Mouse (Mus musculus) hindbrain, embryonic 15.5 days (tissue): ENCODE data around the gene March11. TPM values are rescaled to one million over a fixed set of nuclear protein-coding genes. Genes with fewer than 3 reads are reported as not detected.

Experiments
- ATAC-seq: fragments of 200-750 bp; cut with Nextera tagmentation; 2 replicates; pipeline ENCODE4 v1.8.0; 2017; ENCODE audit warnings: low read depth, moderate number of reproducible peaks, moderate TSS enrichment; ENCODE audit not compliant: low FRiP score
- H3K27ac ChIP-seq: fragments of 300-500 bp; sonication (generic); replicated peaks from 2 replicates; pipeline ENCODE4 v1.5.1; 2015; ENCODE audit warnings: mild to moderate bottlenecking, inconsistent platforms
- H3K27me3 ChIP-seq: fragments of 300-500 bp; sonication (generic); 2 replicates; pipeline ENCODE4 v1.6.1; 2015; ENCODE audit warnings: control low read depth, inconsistent platforms
- H3K36me3 ChIP-seq: fragments of 300-500 bp; sonication (generic); 2 replicates; pipeline ENCODE4 v1.6.1; 2015; ENCODE audit warnings: control low read depth, inconsistent platforms
- H3K4me1 ChIP-seq: fragments of 300-500 bp; sonication (generic); replicated peaks from 2 replicates; pipeline ENCODE4 v1.6.1; 2015; ENCODE audit warnings: control low read depth, inconsistent platforms
- H3K4me2 ChIP-seq: fragments of 300-500 bp; sonication (generic); 2 replicates; pipeline ENCODE4 v1.6.1; 2015; ENCODE audit warnings: moderate library complexity, mild to moderate bottlenecking, inconsistent platforms
- H3K4me3 ChIP-seq: fragments of 300-500 bp; sonication (generic); 2 replicates; pipeline ENCODE4 v1.5.1; 2015; ENCODE audit warnings: mild to moderate bottlenecking, inconsistent platforms
- H3K9ac ChIP-seq: fragments of 300-500 bp; sonication (generic); 2 replicates; pipeline ENCODE4 v1.6.1; 2015; ENCODE audit warnings: inconsistent platforms
- H3K9me3 ChIP-seq: fragments of 300-500 bp; sonication (generic); 2 replicates; pipeline ENCODE4 v1.6.1; 2016; ENCODE audit warnings: control low read depth, inconsistent platforms
- WGBS: fragments of 180-500 bp; shearing (Covaris S2); methylation state at CpG from one replicate; pipeline ENCODE4 v1.1.7; 2015; 5-methylcytosine and 5-hydroxymethylcytosine counted together
- polyA plus RNA-seq: library from polyadenylated mRNA; unstranded; fragments of >200 nt; fragmentation: Nextera tagmentation; extraction: Ambion mirVana; gene quantifications from 2 replicates; pipeline ENCODE4 v1.2.1, GENCODE M21; 2015

Gene March11
- polyA plus RNA-seq, 1 experiment from 2014 or later = 14.7 TPM

GRCm38 (mm10) chr15:26374946-26375345 lies 66.1 kb downstream of the March11 start:
- Histone ChIP-seq H3K27ac (no peak overlapping the region), H3K36me3 (no peaks in the 10 kb centered on the region), H3K27me3 (no peaks in the 10 kb centered on the region), H3K4me2 (no peak overlapping the region), H3K9ac (no peak overlapping the region), H3K4me3 (no peak overlapping the region), H3K9me3 (no peaks in the 10 kb centered on the region), H3K4me1 (no peaks in the 10 kb centered on the region)
- 93% methylated on average over 3 of the region's 3 CpGs for WGBS
- ATAC-seq = no peak

DNA sequence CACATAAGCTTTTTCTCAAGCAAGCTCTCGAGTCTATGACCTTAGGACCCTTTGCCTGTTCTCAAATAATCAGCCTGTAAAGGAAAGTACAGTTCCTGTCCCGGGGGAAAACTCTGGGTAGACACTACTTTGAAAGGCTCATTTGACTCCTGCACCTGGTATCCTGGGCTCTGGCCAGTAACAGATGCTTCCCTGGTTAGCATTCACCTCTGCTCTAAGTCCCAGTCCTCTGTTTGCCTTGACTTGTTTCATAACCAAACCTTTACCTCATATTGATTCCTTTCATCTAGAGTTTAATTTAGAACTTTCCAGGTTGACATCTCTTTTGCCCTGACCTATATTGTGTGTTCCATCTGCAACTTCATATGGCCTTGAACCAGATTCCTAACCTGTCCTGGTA lies 68.5 kb downstream of the March11 start:
- Histone ChIP-seq H3K27me3 (no peaks in the 10 kb centered on the region), H3K36me3 (no peaks in the 10 kb centered on the region), H3K27ac (no peak overlapping the region), H3K9ac (no peak overlapping the region), H3K9me3 (no peaks in the 10 kb centered on the region), H3K4me1 (no peaks in the 10 kb centered on the region), H3K4me2 (no peak overlapping the region), H3K4me3 (no peak overlapping the region)
- WGBS = 61% methylated on average over 2 of the region's 2 CpGs
- ATAC-seq = no peak

DNA sequence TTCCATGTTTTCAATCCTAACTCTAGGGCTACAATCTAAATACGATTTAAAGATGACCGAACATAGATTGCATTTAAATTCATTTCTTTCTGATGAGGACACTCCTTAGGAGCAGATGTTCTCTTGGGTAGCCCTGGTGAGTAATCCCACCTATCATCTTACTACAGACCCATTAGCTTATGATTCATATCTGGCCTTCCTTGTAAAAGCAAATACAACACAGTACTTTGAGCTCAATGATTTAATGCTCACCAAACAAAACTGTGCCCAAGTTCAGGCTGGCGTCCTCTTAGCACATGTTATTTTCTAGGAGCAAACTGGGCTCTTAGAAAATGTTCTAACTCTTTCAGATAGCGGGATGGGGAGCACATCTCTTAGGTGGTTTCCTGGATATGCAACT lies 70.0 kb downstream of the March11 start:
- H3K4me2 ChIP-seq = no peak overlapping the region
- ATAC-seq = no peak
- H3K9me3 ChIP-seq = no peaks in the 10 kb centered on the region
- H3K4me1 ChIP-seq = no peaks in the 10 kb centered on the region
- no peaks in the 10 kb centered on the region for H3K36me3 ChIP-seq
- H3K27ac ChIP-seq = no peak overlapping the region
- no peaks in the 10 kb centered on the region for H3K27me3 ChIP-seq
- no peak overlapping the region for H3K4me3 ChIP-seq
- H3K9ac ChIP-seq = no peak overlapping the region
- WGBS = 93% methylated on average over 4 of the region's 4 CpGs

DNA sequence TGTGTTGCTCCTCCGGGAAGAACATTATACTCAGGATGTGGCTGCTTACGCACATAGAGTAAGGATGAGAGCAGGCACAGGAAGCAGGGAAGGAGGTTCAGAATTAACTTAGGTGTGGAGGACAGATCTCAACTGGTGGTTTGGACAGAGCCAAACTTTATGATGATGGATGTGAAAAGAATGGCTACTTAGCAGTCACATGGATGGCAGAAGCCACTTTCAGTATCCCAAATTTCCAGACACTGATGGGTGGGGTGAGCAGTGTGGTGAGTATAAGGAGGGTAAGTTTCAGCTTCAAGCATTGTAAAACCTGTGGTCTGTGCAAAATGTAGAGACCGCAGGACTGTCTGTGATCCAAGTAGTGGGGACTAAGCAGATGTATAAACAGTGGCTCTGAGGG lies 71.0 kb downstream of the March11 start:
- Histone ChIP-seq H3K9ac (no peak overlapping the region), H3K9me3 (no peaks in the 10 kb centered on the region), H3K27ac (no peak overlapping the region), H3K36me3 (no peaks in the 10 kb centered on the region), H3K4me2 (no peak overlapping the region), H3K4me1 (no peaks in the 10 kb centered on the region), H3K4me3 (no peak overlapping the region), H3K27me3 (no peaks in the 10 kb centered on the region)
- ATAC-seq = no peak
- 92% methylated on average over 3 of the region's 3 CpGs for WGBS

DNA sequence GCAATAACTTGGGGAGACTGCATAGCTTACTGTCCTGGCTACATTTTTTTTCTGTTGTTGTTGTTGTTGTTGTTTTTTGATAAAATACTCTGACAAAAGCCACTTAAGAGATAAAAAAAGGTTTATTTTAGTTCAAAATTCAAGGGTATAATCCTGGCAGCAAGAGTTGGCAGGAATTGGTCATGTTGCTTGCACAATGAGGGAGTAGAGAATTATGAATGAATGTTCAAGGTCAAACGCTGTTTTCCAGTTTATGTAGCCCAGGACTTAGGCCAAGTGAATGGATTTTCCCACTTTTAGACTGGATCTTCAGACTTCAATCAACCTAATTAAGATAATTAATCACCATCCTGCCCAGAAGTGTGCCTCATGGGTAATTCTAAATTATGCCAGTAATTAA lies 72.0 kb downstream of the March11 start:
- 70% methylated on average over 1 of the region's 1 CpGs for WGBS
- H3K4me2 ChIP-seq = no peak overlapping the region

DNA sequence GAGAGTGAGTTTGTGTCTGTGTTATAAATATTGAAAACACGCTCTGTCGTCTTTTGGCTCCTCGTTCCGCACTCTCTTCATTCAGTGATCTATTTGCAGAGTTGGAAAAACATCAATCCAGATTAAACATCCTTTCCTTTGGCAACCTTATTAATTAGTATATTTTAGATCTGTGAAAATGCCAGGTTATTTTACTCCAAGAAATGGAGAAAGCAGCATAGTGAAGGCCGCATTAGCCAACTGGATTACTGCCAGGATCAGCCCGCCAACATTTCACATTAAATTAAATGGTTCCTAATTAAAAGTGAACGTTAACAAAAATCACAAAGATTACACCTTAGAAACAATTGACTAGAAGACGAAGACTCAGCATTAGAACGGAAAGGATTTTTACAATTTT lies 81.2 kb downstream of the March11 start:
- Histone ChIP-seq H3K9me3 (no peaks in the 10 kb centered on the region), H3K4me2 (no peak overlapping the region), H3K36me3 (no peaks in the 10 kb centered on the region), H3K4me1 (no peaks in the 10 kb centered on the region), H3K27ac (no peak overlapping the region), H3K4me3 (no peak overlapping the region), H3K9ac (no peak overlapping the region), H3K27me3 (no peaks in the 10 kb centered on the region)
- 66% methylated on average over 9 of the region's 9 CpGs for WGBS
- ATAC-seq = no peak

More for the DNA sequence above, 72.0 kb downstream of the March11 start:
- Histone ChIP-seq H3K9me3 (no peaks in the 10 kb centered on the region), H3K36me3 (no peaks in the 10 kb centered on the region), H3K4me3 (no peak overlapping the region), H3K4me1 (no peaks in the 10 kb centered on the region), H3K9ac (no peak overlapping the region), H3K27ac (no peak overlapping the region), H3K27me3 (no peaks in the 10 kb centered on the region)
- ATAC-seq = no peak

DNA sequence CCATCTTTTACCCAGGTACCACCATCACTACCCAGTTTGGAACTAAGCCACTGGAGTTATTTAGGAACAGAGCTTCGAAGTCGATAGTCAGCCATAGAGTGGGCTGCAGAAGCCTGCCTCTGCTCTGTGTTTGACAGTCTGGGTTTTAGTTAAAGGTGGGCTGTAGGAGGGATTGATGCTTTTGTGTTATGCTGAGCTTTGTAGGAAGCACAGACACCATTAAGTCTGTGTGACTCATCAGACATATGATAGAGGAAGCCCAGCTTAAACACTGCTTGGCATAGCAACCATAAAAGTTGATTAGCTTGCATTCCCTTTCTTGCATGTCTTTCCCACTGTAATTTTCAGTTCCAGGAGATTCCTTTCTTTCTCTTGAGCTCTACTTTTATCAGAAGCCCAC lies 87.7 kb downstream of the March11 start:
- no peaks in the 10 kb centered on the region for H3K27me3 ChIP-seq
- H3K27ac ChIP-seq = no peak overlapping the region
- H3K4me1 ChIP-seq = no peaks in the 10 kb centered on the region
- H3K4me2 ChIP-seq = no peak overlapping the region
- no peak overlapping the region for H3K9ac ChIP-seq
- no peak overlapping the region for H3K4me3 ChIP-seq
- no peak for ATAC-seq
- 97% methylated on average over 2 of the region's 2 CpGs for WGBS
- no peaks in the 10 kb centered on the region for H3K9me3 ChIP-seq
- no peaks in the 10 kb centered on the region for H3K36me3 ChIP-seq

DNA sequence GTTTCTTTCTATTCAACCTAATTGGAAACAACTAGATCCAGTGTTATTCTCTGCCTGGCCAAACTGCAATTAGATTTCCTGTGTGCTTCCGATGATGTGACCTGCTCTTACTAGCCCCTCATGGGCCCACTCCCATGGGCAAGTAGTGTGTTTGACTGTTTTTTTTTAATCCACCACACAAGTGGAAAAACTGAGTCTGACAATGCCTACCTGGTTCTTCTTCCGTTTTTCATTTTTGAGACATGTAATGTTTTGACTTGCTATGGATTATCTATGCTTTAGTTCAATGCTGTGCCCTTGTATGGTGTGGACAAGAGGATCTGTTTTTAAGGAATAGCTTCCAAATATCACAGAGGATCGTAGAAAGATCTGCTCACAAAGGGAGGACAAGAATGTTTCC lies 116.4 kb downstream of the March11 start:
- Histone ChIP-seq H3K4me1 (no peaks in the 10 kb centered on the region), H3K9ac (no peak overlapping the region), H3K9me3 (no peaks in the 10 kb centered on the region), H3K4me3 (no peak overlapping the region), H3K27me3 (no peaks in the 10 kb centered on the region), H3K36me3 (no peaks in the 10 kb centered on the region), H3K4me2 (no peak overlapping the region), H3K27ac (no peak overlapping the region)
- ATAC-seq = no peak
- WGBS = 93% methylated on average over 3 of the region's 3 CpGs

GRCm38 (mm10) chr15:26426231-26426630 lies 117.4 kb downstream of the March11 start:
- no peak overlapping the region for H3K27ac ChIP-seq
- no peaks in the 10 kb centered on the region for H3K27me3 ChIP-seq
- ATAC-seq = no peak
- no peaks in the 10 kb centered on the region for H3K9me3 ChIP-seq
- H3K9ac ChIP-seq = no peak overlapping the region
- H3K4me1 ChIP-seq = no peaks in the 10 kb centered on the region
- no peaks in the 10 kb centered on the region for H3K36me3 ChIP-seq
- no peak overlapping the region for H3K4me2 ChIP-seq
- no peak overlapping the region for H3K4me3 ChIP-seq

- Histone ChIP-seq H3K4me1 (no peaks in the 10 kb centered on the region), H3K9ac (no peak overlapping the region), H3K9me3 (no peaks in the 10 kb centered on the region), H3K27me3 (no peaks in the 10 kb centered on the region), H3K4me3 (no peak overlapping the region), H3K4me2 (no peak overlapping the region), H3K27ac (no peak overlapping the region), H3K36me3 (no peaks in the 10 kb centered on the region)
- ATAC-seq = no peak
- WGBS = 95% methylated on average over 2 of the region's 2 CpGs
These were observed 121.7 kb downstream of the March11 start for GRCm38 (mm10) chr15:26430565-26430964.

GRCm38 (mm10) chr15:26432676-26433075 lies 123.8 kb downstream of the March11 start:
- Histone ChIP-seq H3K9me3 (no peaks in the 10 kb centered on the region), H3K4me2 (no peak overlapping the region), H3K4me1 (no peaks in the 10 kb centered on the region), H3K4me3 (no peak overlapping the region), H3K27ac (no peak overlapping the region), H3K27me3 (no peaks in the 10 kb centered on the region), H3K9ac (no peak overlapping the region), H3K36me3 (no peaks in the 10 kb centered on the region)
- 76% methylated on average over 2 of the region's 2 CpGs for WGBS
- ATAC-seq = no peak

DNA sequence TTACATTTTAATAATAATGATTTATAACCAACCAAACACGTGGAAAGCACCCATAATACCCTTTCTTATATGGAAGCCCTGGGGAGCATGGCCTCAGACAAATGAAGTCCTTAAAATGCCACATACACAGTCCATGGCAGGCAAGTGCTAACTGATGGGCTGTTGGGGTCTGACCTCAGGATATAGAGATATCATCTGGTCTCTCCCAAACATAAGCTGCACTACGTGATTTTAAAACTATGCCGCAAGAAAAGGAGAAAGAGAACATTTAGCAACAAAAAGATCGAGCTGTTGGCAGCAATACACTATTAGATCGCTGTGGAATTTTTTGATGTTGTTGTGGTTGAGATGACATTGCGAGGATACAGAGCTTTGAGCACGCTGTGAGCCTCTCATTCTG lies 126.9 kb downstream of the March11 start:
- Histone ChIP-seq H3K4me1 (no peaks in the 10 kb centered on the region), H3K4me2 (no peak overlapping the region), H3K36me3 (no peaks in the 10 kb centered on the region), H3K9me3 (no peaks in the 10 kb centered on the region), H3K9ac (no peak overlapping the region), H3K27ac (no peak overlapping the region), H3K4me3 (no peak overlapping the region), H3K27me3 (no peaks in the 10 kb centered on the region)
- no peak for ATAC-seq
- WGBS = 88% methylated on average over 7 of the region's 7 CpGs

- WGBS = 63% methylated on average over 2 of the region's 2 CpGs
- H3K4me1 ChIP-seq = no peaks in the 10 kb centered on the region
- H3K36me3 ChIP-seq = no peaks in the 10 kb centered on the region
- no peak overlapping the region for H3K4me3 ChIP-seq
- ATAC-seq = no peak
- no peak overlapping the region for H3K9ac ChIP-seq
- H3K9me3 ChIP-seq = no peaks in the 10 kb centered on the region
- H3K27ac ChIP-seq = no peak overlapping the region
- no peaks in the 10 kb centered on the region for H3K27me3 ChIP-seq
- no peak overlapping the region for H3K4me2 ChIP-seq
These were observed 128.3 kb downstream of the March11 start for GRCm38 (mm10) chr15:26437113-26437512.
